ENCODE assay signal across 21 mouse cellular contexts in genomic region chr8:105434136-105434535, GRCm38 (mm10). TPM values are rescaled to one million over a fixed set of nuclear protein-coding genes. Genes with fewer than 3 reads are reported as not detected.
"Had no signal": no experiment of that assay in that cellular context is flagged by ENCODE, and none has a peak within 500 bp of the region (broad histone marks: within the 10 kb centered on the region; RNA-seq: fewer than 3 reads in every experiment).

No protein-coding gene starts in this region.

- H3K4me3 ChIP-seq: limb, embryonic 12.5 days; liver, embryonic 13.5 days; lung, embryonic 15.5 days; megakaryocyte, embryonic 14.5 days; neural tube, embryonic 13.5 days had no signal

- H3K9ac ChIP-seq: limb, embryonic 12.5 days; liver, embryonic 13.5 days; liver, postnatal 0 days; lung, embryonic 15.5 days; neural tube, embryonic 13.5 days had no signal

- H3K4me2 ChIP-seq: limb, embryonic 12.5 days; liver, embryonic 13.5 days; lung, embryonic 15.5 days; neural tube, embryonic 13.5 days had no signal

- H3K27ac ChIP-seq: kidney, postnatal 0 days; limb, embryonic 12.5 days; liver, embryonic 13.5 days; lung, embryonic 15.5 days; macrophage had no signal

- DNase-seq: kidney, adult 11 months; kidney, adult 9 months; kidney, postnatal 36 days; layer of hippocampus, adult 9-11 months; liver; liver, embryonic 13.5 days; liver, postnatal 0 days; retina, postnatal 1 day; right cerebral cortex, postnatal 4 days; spleen, adult 18-20 months; thymus, adult 18-20 months had no signal

- ATAC-seq: liver, postnatal 0 days had no signal

- H3K9me3 ChIP-seq: limb, embryonic 12.5 days; liver, embryonic 13.5 days; lung, embryonic 15.5 days; megakaryocyte, embryonic 14.5 days; neural tube, embryonic 13.5 days had no signal

- H3K36me3 ChIP-seq: limb, embryonic 12.5 days; liver, embryonic 13.5 days; lung, embryonic 15.5 days; neural tube, embryonic 13.5 days had no signal

- H3K27me3 ChIP-seq: lung, embryonic 15.5 days; neural tube, embryonic 13.5 days had no signal

- H3K4me1 ChIP-seq: limb, embryonic 12.5 days; liver, embryonic 13.5 days had no signal

RNA-seq across cellular contexts. Expression of gene Lrrc36, which starts 20.8 kb away (rescaled TPM):
- total RNA-seq: monocyte, adult 5-6 weeks had no signal
- polyA plus RNA-seq: macrophage; stomach, embryonic 14.5 days had no signal

RNA-seq across cellular contexts. Expression of gene Kctd19, which starts 20.8 kb away (rescaled TPM):
- total RNA-seq: layer of hippocampus, adult 18-20 months; left cerebral cortex, postnatal 36 days; monocyte, adult 5-6 weeks had no signal
- polyA plus RNA-seq: kidney, postnatal 0 days; limb, embryonic 12.5 days; liver, embryonic 13.5 days; liver, postnatal 0 days; lung, embryonic 15.5 days; macrophage; neural tube, embryonic 13.5 days; stomach, embryonic 14.5 days had no signal
